Mouse (Mus musculus) lung, embryonic 14.5 days (tissue): Measurements from ENCODE around the gene Sdha. TPM values are rescaled to one million over a fixed set of nuclear protein-coding genes. Genes with fewer than 3 reads are reported as not detected.

ENCODE experiments used
- ATAC-seq: fragments of 200-750 bp; cut with Nextera tagmentation; 2 replicates; pipeline ENCODE4 v1.8.0; 2017; ENCODE audit warnings: mild to moderate bottlenecking, moderate TSS enrichment, moderate library complexity; ENCODE audit not compliant: insufficient read depth
- DNase-seq: peaks from one replicate; pipeline ENCODE4 v3.0.0-alpha.2; 2015
- H3K27ac ChIP-seq: fragments of 300-500 bp; sonication (generic); 2 replicates; pipeline ENCODE4 v1.5.1; 2014; ENCODE audit warnings: low read depth, mild to moderate bottlenecking, moderate library complexity
- H3K27me3 ChIP-seq: fragments of 300-500 bp; sonication (generic); 2 replicates; pipeline ENCODE4 v1.6.1; 2014; ENCODE audit warnings: low read length, control low read depth; ENCODE audit not compliant: insufficient read depth
- H3K36me3 ChIP-seq: fragments of 300-500 bp; sonication (generic); 2 replicates; pipeline ENCODE4 v1.6.1; 2014; ENCODE audit warnings: control low read depth; ENCODE audit not compliant: insufficient read depth
- H3K4me1 ChIP-seq: fragments of 300-500 bp; sonication (generic); 2 replicates; pipeline ENCODE4 v1.6.1; 2014; ENCODE audit warnings: antibody characterized with exemption, control low read depth; ENCODE audit not compliant: insufficient read depth
- H3K4me2 ChIP-seq: fragments of 300-500 bp; sonication (generic); 2 replicates; pipeline ENCODE4 v1.6.1; 2014; ENCODE audit warnings: mild to moderate bottlenecking
- H3K4me3 ChIP-seq: fragments of 300-500 bp; sonication (generic); 2 replicates; pipeline ENCODE4 v1.5.1; 2014; ENCODE audit warnings: low read depth, low read length
- H3K9ac ChIP-seq: fragments of 300-500 bp; sonication (generic); 2 replicates; pipeline ENCODE4 v1.6.1; 2014
- H3K9me3 ChIP-seq: fragments of 300-500 bp; sonication (generic); 2 replicates; pipeline ENCODE4 v1.6.1; 2016; ENCODE audit warnings: low read depth, low read length, control low read depth
- CTCF ChIP-seq: IDR thresholded peaks from 2 replicates; pipeline ENCODE4 v1.5.1; 2016; ENCODE audit warnings: antibody characterized with exemption, low read depth
- WGBS: fragments of 180-500 bp; shearing (Covaris S2); extraction: QIAGEN DNeasy Blood & Tissue Kit; methylation state at CpG from one replicate; pipeline ENCODE4 v1.1.7; 2014; 5-methylcytosine and 5-hydroxymethylcytosine counted together
- polyA plus RNA-seq: library from polyadenylated mRNA; unstranded; fragments of >200 nt; fragmentation: Nextera tagmentation; extraction: Ambion mirVana; gene quantifications from 2 replicates; pipeline ENCODE4 v1.2.1, GENCODE M21; 2014

Sdha gene
- polyA plus RNA-seq, 1 experiment from 2014 or later = 242 TPM

GRCm38 (mm10) chr13:74275726-74276125, 74.4 kb downstream of the Sdha start:
- Histone ChIP-seq H3K36me3 (no peaks in the 10 kb centered on the region), H3K27me3 (no peaks in the 10 kb centered on the region), H3K4me3 (no peak overlapping the region), H3K27ac (no peak overlapping the region), H3K9ac (no peak overlapping the region), H3K4me2 (no peak overlapping the region), H3K4me1 (no peaks in the 10 kb centered on the region), H3K9me3 (no peaks in the 10 kb centered on the region)
- DNase-seq = no peak
- no peak for ATAC-seq
- 58% methylated on average over 4 of the region's 4 CpGs for WGBS
- no peak for TF ChIP-seq CTCF

Other genes starting within 250 kb of the Sdha start
- gene Slc9a3, start 228.8 kb downstream of the Sdha start, polyA plus RNA-seq = 0.04 TPM in 1 of 2 replicates, not detected in the other
- 76.5 and 90.5 TPM in 2 replicates for gene Exoc3, start 141.5 kb downstream of the Sdha start, polyA plus RNA-seq
- gene Ahrr, start 57.9 kb downstream of the Sdha start, polyA plus RNA-seq = 0.72 and 1.5 TPM in 2 replicates
- gene Pdcd6, start 32.7 kb downstream of the Sdha start, polyA plus RNA-seq = 133 and 140 TPM in 2 replicates
- 51.8 and 61.1 TPM in 2 replicates for gene Ccdc127, start within 50 bp of the Sdha start, polyA plus RNA-seq
- gene Lrrc14b, start 13.7 kb upstream of the Sdha start, polyA plus RNA-seq = not detected in 2 replicates
- 7.3 and 7.6 TPM in 2 replicates for gene Zfp72, start 40.6 kb upstream of the Sdha start, polyA plus RNA-seq
- gene Ftl1-ps1, start 49.4 kb upstream of the Sdha start, polyA plus RNA-seq = 71.7 and 80.3 TPM in 2 replicates
- gene Zfp825, start 143.7 kb upstream of the Sdha start, polyA plus RNA-seq = 20.5 and 22.6 TPM in 2 replicates